Mouse (Mus musculus): ENCODE measurements around the gene Iqcn. TPM values are rescaled to one million over a fixed set of nuclear protein-coding genes. Genes with fewer than 3 reads are reported as not detected.

Iqcn gene
- polyA plus RNA-seq, 1 experiment from 2014 or later, result not detected

GRCm38 (mm10) chr8:70743656-70744590 lies 40.7 kb downstream of the Iqcn start:
- H3K4me3 ChIP-seq (ENCODE audit: inconsistent target), result peak overlapping the region; percentile 17; the same call in 1 of the 2 replicates
- no peaks in the 10 kb centered on the region for H3K79me2 ChIP-seq (ENCODE audit: inconsistent target)
- no peak overlapping the region for H3K27ac ChIP-seq
- 6% methylated on average over 48 of the region's 48 CpGs for WGBS (ENCODE audit: missing documents)
- no peaks in the 10 kb centered on the region for H3K36me3 ChIP-seq (ENCODE audit: inconsistent target)

GRCm38 (mm10) chr8:70744806-70745205 lies 41.5 kb downstream of the Iqcn start:
- Histone ChIP-seq H3K79me2 (ENCODE audit: inconsistent target) (no peaks in the 10 kb centered on the region), H3K36me3 (ENCODE audit: inconsistent target) (no peaks in the 10 kb centered on the region), H3K27ac (no peak overlapping the region), H3K4me3 (ENCODE audit: inconsistent target) (no peak overlapping the region)
- 59% methylated on average over 11 of the region's 11 CpGs for WGBS (ENCODE audit: missing documents)

GRCm38 (mm10) chr8:70745691-70746220 lies 42.5 kb downstream of the Iqcn start:
- H3K27ac ChIP-seq, result no peak overlapping the region
- 79% methylated on average over 19 of the region's 19 CpGs for WGBS (ENCODE audit: missing documents)
- H3K79me2 ChIP-seq (ENCODE audit: inconsistent target), result no peaks in the 10 kb centered on the region
- no peak overlapping the region for H3K4me3 ChIP-seq (ENCODE audit: inconsistent target)
- H3K36me3 ChIP-seq (ENCODE audit: inconsistent target), result no peaks in the 10 kb centered on the region

GRCm38 (mm10) chr8:70746676-70747075 lies 43.4 kb downstream of the Iqcn start:
- WGBS (ENCODE audit: missing documents), result 94% methylated on average over 9 of the region's 9 CpGs

GRCm38 (mm10) chr8:70747211-70747890 lies 44.1 kb downstream of the Iqcn start:
- H3K36me3 ChIP-seq (ENCODE audit: inconsistent target), result no peaks in the 10 kb centered on the region
- H3K4me3 ChIP-seq (ENCODE audit: inconsistent target), result no peak overlapping the region
- no peak overlapping the region for H3K27ac ChIP-seq
- H3K79me2 ChIP-seq (ENCODE audit: inconsistent target), result no peaks in the 10 kb centered on the region
- 89% methylated on average over 17 of the region's 18 CpGs for WGBS (ENCODE audit: missing documents)

More at GRCm38 (mm10) chr8:70746676-70747075, 43.4 kb downstream of the Iqcn start:
- no peak overlapping the region for H3K4me3 ChIP-seq (ENCODE audit: inconsistent target)
- H3K79me2 ChIP-seq (ENCODE audit: inconsistent target), result no peaks in the 10 kb centered on the region
- no peak overlapping the region for H3K27ac ChIP-seq
- no peaks in the 10 kb centered on the region for H3K36me3 ChIP-seq (ENCODE audit: inconsistent target)

GRCm38 (mm10) chr8:70748246-70749096 lies 45.2 kb downstream of the Iqcn start:
- 88% methylated on average over 23 of the region's 23 CpGs for WGBS (ENCODE audit: missing documents)

GRCm38 (mm10) chr8:70749097-70749674 lies 45.9 kb downstream of the Iqcn start:
- Histone ChIP-seq H3K79me2 (ENCODE audit: inconsistent target) (no peaks in the 10 kb centered on the region), H3K4me3 (ENCODE audit: inconsistent target) (no peak overlapping the region), H3K36me3 (ENCODE audit: inconsistent target) (no peaks in the 10 kb centered on the region), H3K27ac (no peak overlapping the region)
- 91% methylated on average over 16 of the region's 19 CpGs for WGBS (ENCODE audit: missing documents)

More at GRCm38 (mm10) chr8:70748246-70749096, 45.2 kb downstream of the Iqcn start:
- no peak overlapping the region for H3K4me3 ChIP-seq (ENCODE audit: inconsistent target)
- H3K27ac ChIP-seq, result no peak overlapping the region
- H3K36me3 ChIP-seq (ENCODE audit: inconsistent target), result no peaks in the 10 kb centered on the region
- no peaks in the 10 kb centered on the region for H3K79me2 ChIP-seq (ENCODE audit: inconsistent target)

GRCm38 (mm10) chr8:70750128-70750680 lies 46.9 kb downstream of the Iqcn start:
- H3K36me3 ChIP-seq (ENCODE audit: inconsistent target), result no peaks in the 10 kb centered on the region
- no peak overlapping the region for H3K27ac ChIP-seq
- peaks cover 2% of the 10 kb centered on the region; the same call in 1 of the 2 replicates for H3K79me2 ChIP-seq (ENCODE audit: inconsistent target)
- 90% methylated on average over 12 of the region's 13 CpGs for WGBS (ENCODE audit: missing documents)
- H3K4me3 ChIP-seq (ENCODE audit: inconsistent target), result no peak overlapping the region

- WGBS (ENCODE audit: missing documents), result 27% methylated on average over 10 of the region's 11 CpGs
- peaks cover 6% of the 10 kb centered on the region; the same call in 1 of the 2 replicates for H3K79me2 ChIP-seq (ENCODE audit: inconsistent target)
- H3K27ac ChIP-seq, result peak overlapping the region; percentile 66
- H3K4me3 ChIP-seq (ENCODE audit: inconsistent target), result no peak overlapping the region
- no peaks in the 10 kb centered on the region; the same call in 1 of the 2 replicates for H3K36me3 ChIP-seq (ENCODE audit: inconsistent target)
These were observed 48.9 kb downstream of the Iqcn start for GRCm38 (mm10) chr8:70752000-70752764.

- Histone ChIP-seq H3K4me3 (ENCODE audit: inconsistent target) (peak overlapping the region; percentile 19; the same call in 1 of the 2 replicates), H3K36me3 (ENCODE audit: inconsistent target) (peaks cover 3% of the 10 kb centered on the region; the same call in 1 of the 2 replicates), H3K27ac (peak overlapping the region; percentile 66), H3K79me2 (ENCODE audit: inconsistent target) (peaks cover 6% of the 10 kb centered on the region; the same call in 1 of the 2 replicates)
- WGBS (ENCODE audit: missing documents), result 12% methylated on average over 21 of the region's 21 CpGs
These were observed 49.9 kb downstream of the Iqcn start for GRCm38 (mm10) chr8:70753151-70753550.

GRCm38 (mm10) chr8:70754043-70754870 lies 51.0 kb downstream of the Iqcn start, which contains the start of gene Rab3a:
Gene Rab3a, plus strand, starts transcription at chr8:70754679.
- peak within 1 kb of the TSS; percentile 58 for H3K4me3 ChIP-seq (ENCODE audit: inconsistent target)
- peaks cover 6% of the 10 kb centered on the region; the same call in 1 of the 2 replicates for H3K36me3 ChIP-seq (ENCODE audit: inconsistent target)
- H3K79me2 ChIP-seq (ENCODE audit: inconsistent target), result peaks cover 6% of the 10 kb centered on the region; the same call in 1 of the 2 replicates
- 8% methylated on average over 36 of the region's 37 CpGs for WGBS (ENCODE audit: missing documents)
- H3K27ac ChIP-seq, result peak within 1 kb of the TSS; percentile 66
